Mouse (Mus musculus): ENCODE data around the gene Twnk. TPM values are rescaled to one million over a fixed set of nuclear protein-coding genes. Genes with fewer than 3 reads are reported as not detected.

Twnk gene
- polyA plus RNA-seq, 1 experiment, result 5.9 TPM

- no peaks in the 10 kb centered on the region for H3K36me3 ChIP-seq (ENCODE audit: control insufficient read depth, insufficient read depth, low read length)
- H3K4me1 ChIP-seq (ENCODE audit: control insufficient read depth, insufficient read depth, insufficient read length, low read length), result peaks cover 5% of the 10 kb centered on the region; the same call in 1 of the 2 replicates
- 54% methylated on average over 13 of the region's 13 CpGs for WGBS
- H3K4me3 ChIP-seq (ENCODE audit: low read depth, low read length), result no peak overlapping the region
- no peak overlapping the region for H3K27ac ChIP-seq (ENCODE audit: insufficient read depth, low read depth, low read length)
- no peaks in the 10 kb centered on the region for H3K27me3 ChIP-seq (ENCODE audit: control insufficient read depth, insufficient read depth, low read length)
- TF ChIP-seq CTCF (IDR thresholded peaks at IDR 0.05; ENCODE audit: extremely low read depth, insufficient read length, insufficient replicate concordance, low read depth, low read length) (no peak), POLR2A (IDR thresholded peaks at IDR 0.05; ENCODE audit: low read depth, low read length) (no peak)
These were observed 34.8 kb downstream of the Twnk start for GRCm38 (mm10) chr19:45040214-45040613.

- H3K27me3 ChIP-seq (ENCODE audit: control insufficient read depth, insufficient read depth, low read length), result no peaks in the 10 kb centered on the region
- no peak overlapping the region for H3K27ac ChIP-seq (ENCODE audit: insufficient read depth, low read depth, low read length)
- TF ChIP-seq CTCF (IDR thresholded peaks at IDR 0.05; ENCODE audit: extremely low read depth, insufficient read length, insufficient replicate concordance, low read depth, low read length), result no peak
- TF ChIP-seq POLR2A (IDR thresholded peaks at IDR 0.05; ENCODE audit: low read depth, low read length), result no peak
- peaks cover 7% of the 10 kb centered on the region for H3K4me1 ChIP-seq (ENCODE audit: control insufficient read depth, insufficient read depth, insufficient read length, low read length)
- no peaks in the 10 kb centered on the region for H3K36me3 ChIP-seq (ENCODE audit: control insufficient read depth, insufficient read depth, low read length)
- H3K4me3 ChIP-seq (ENCODE audit: low read depth, low read length), result no peak overlapping the region
- 79% methylated on average over 11 of the region's 11 CpGs for WGBS
These were observed 39.0 kb downstream of the Twnk start for GRCm38 (mm10) chr19:45044389-45044927.

GRCm38 (mm10) chr19:45045236-45045635 lies 39.8 kb downstream of the Twnk start:
- no peak overlapping the region for H3K27ac ChIP-seq (ENCODE audit: insufficient read depth, low read depth, low read length)
- H3K36me3 ChIP-seq (ENCODE audit: control insufficient read depth, insufficient read depth, low read length), result no peaks in the 10 kb centered on the region
- no peaks in the 10 kb centered on the region for H3K27me3 ChIP-seq (ENCODE audit: control insufficient read depth, insufficient read depth, low read length)
- H3K4me3 ChIP-seq (ENCODE audit: low read depth, low read length), result no peak overlapping the region
- peaks cover 7% of the 10 kb centered on the region for H3K4me1 ChIP-seq (ENCODE audit: control insufficient read depth, insufficient read depth, insufficient read length, low read length)
- WGBS, result 77% methylated on average over 15 of the region's 15 CpGs
- TF ChIP-seq CTCF (IDR thresholded peaks at IDR 0.05; ENCODE audit: extremely low read depth, insufficient read length, insufficient replicate concordance, low read depth, low read length) (no peak), POLR2A (IDR thresholded peaks at IDR 0.05; ENCODE audit: low read depth, low read length) (no peak)

- 86% methylated on average over 5 of the region's 5 CpGs for WGBS
- no peak within 1 kb of the TSS for H3K27ac ChIP-seq (ENCODE audit: insufficient read depth, low read depth, low read length)
- H3K4me1 ChIP-seq (ENCODE audit: control insufficient read depth, insufficient read depth, insufficient read length, low read length), result peaks cover 7% of the 10 kb centered on the region
- peak within 1 kb of the TSS; percentile 68 for H3K4me3 ChIP-seq (ENCODE audit: low read depth, low read length)
- H3K36me3 ChIP-seq (ENCODE audit: control insufficient read depth, insufficient read depth, low read length), result no peaks in the 10 kb centered on the region
- no peaks in the 10 kb centered on the region for H3K27me3 ChIP-seq (ENCODE audit: control insufficient read depth, insufficient read depth, low read length)
- TF ChIP-seq CTCF (IDR thresholded peaks at IDR 0.05; ENCODE audit: extremely low read depth, insufficient read length, insufficient replicate concordance, low read depth, low read length), result no peak
- TF ChIP-seq POLR2A (IDR thresholded peaks at IDR 0.05; ENCODE audit: low read depth, low read length), result no peak
These were observed 40.2 kb downstream of the Twnk start, which contains the start of gene Pdzd7 for GRCm38 (mm10) chr19:45045651-45046050. TSS of gene Pdzd7 (minus strand) at chr19:45045717.

GRCm38 (mm10) chr19:45046523-45047321 lies 41.3 kb downstream of the Twnk start:
- H3K27me3 ChIP-seq (ENCODE audit: control insufficient read depth, insufficient read depth, low read length), result no peaks in the 10 kb centered on the region
- peak overlapping the region; percentile 68 for H3K4me3 ChIP-seq (ENCODE audit: low read depth, low read length)
- no peaks in the 10 kb centered on the region for H3K36me3 ChIP-seq (ENCODE audit: control insufficient read depth, insufficient read depth, low read length)
- TF ChIP-seq CTCF (IDR thresholded peaks at IDR 0.05; ENCODE audit: extremely low read depth, insufficient read length, insufficient replicate concordance, low read depth, low read length) (no peak), POLR2A (IDR thresholded peaks at IDR 0.05; ENCODE audit: low read depth, low read length) (no peak)
- 1% methylated on average over 34 of the region's 34 CpGs for WGBS
- H3K27ac ChIP-seq (ENCODE audit: insufficient read depth, low read depth, low read length), result peak overlapping the region; percentile 82
- H3K4me1 ChIP-seq (ENCODE audit: control insufficient read depth, insufficient read depth, insufficient read length, low read length), result peaks cover 7% of the 10 kb centered on the region

- peak within 1 kb of the TSS; percentile 82 for H3K27ac ChIP-seq (ENCODE audit: insufficient read depth, low read depth, low read length)
- H3K4me3 ChIP-seq (ENCODE audit: low read depth, low read length), result peak within 1 kb of the TSS; percentile 68
- no peaks in the 10 kb centered on the region for H3K27me3 ChIP-seq (ENCODE audit: control insufficient read depth, insufficient read depth, low read length)
- under 1% methylated on average over 26 of the region's 26 CpGs for WGBS
- peaks cover 7% of the 10 kb centered on the region for H3K4me1 ChIP-seq (ENCODE audit: control insufficient read depth, insufficient read depth, insufficient read length, low read length)
- no peak for TF ChIP-seq POLR2A (IDR thresholded peaks at IDR 0.05; ENCODE audit: low read depth, low read length)
- no peak; the same call in none of the 2 replicates for TF ChIP-seq CTCF (IDR thresholded peaks at IDR 0.05; ENCODE audit: extremely low read depth, insufficient read length, insufficient replicate concordance, low read depth, low read length)
- H3K36me3 ChIP-seq (ENCODE audit: control insufficient read depth, insufficient read depth, low read length), result no peaks in the 10 kb centered on the region
These were observed 42.0 kb downstream of the Twnk start, which contains the start of gene Sfxn3 for GRCm38 (mm10) chr19:45047417-45047934. TSS of gene Sfxn3 (plus strand) at chr19:45047503.

Data from small intestine, adult 2 months (tissue).